Mouse (Mus musculus): ENCODE data around the gene Tpgs1. TPM values are rescaled to one million over a fixed set of nuclear protein-coding genes. Genes with fewer than 3 reads are reported as not detected.

The Tpgs1 gene
- total and polyA plus RNA-seq, 2 experiments from 2014 or later = 64.2 to 128 TPM

GRCm38 (mm10) chr10:79708668-79709067 is 39.5 kb downstream of the Tpgs1 start:
- DNase-seq (no peak), ATAC-seq (no peak)
- no peak overlapping the region for H3K27ac ChIP-seq (ENCODE audit: low read depth, low read length)
- TF ChIP-seq CTCF (IDR thresholded peaks at IDR 0.05; ENCODE audit: low read depth) = no peak
- no peaks in the 10 kb centered on the region for H3K27me3 ChIP-seq (ENCODE audit: insufficient read depth, low read length)
- WGBS = 88% methylated on average over 21 of the region's 21 CpGs
- H3K9ac ChIP-seq = no peak overlapping the region
- H3K4me3 ChIP-seq (ENCODE audit: low read depth, low read length) = no peak overlapping the region
- H3K36me3 ChIP-seq (ENCODE audit: insufficient read depth) = peaks cover 33% of the 10 kb centered on the region
- H3K4me1 ChIP-seq (ENCODE audit: insufficient read depth) = peaks cover 14% of the 10 kb centered on the region; the same call in 1 of the 2 replicates
- H3K9me3 ChIP-seq (ENCODE audit: low read length) = no peaks in the 10 kb centered on the region
- H3K4me2 ChIP-seq (ENCODE audit: low read depth) = no peak overlapping the region

DNA sequence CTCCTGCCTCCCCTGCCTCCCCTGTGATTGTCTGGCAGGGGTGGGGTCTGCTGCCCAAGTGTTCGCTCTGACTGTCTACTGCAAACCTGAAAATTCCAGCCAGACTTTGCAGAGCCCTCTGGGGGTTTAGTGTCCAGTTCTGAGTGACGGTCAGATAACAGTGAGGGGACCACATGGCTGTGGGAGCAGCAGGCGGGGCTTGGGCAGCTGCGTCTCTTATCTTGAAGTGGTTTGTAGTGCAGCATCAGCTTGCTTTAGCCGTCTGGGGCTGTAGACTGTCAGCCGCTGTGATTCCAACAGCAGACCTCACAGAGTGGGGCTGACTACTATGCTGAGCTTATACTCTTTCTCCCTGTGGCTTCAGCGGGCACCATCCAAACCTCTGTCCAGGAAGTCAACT is 40.1 kb downstream of the Tpgs1 start:
- Histone ChIP-seq H3K27ac (ENCODE audit: low read depth, low read length) (no peak overlapping the region), H3K9ac (no peak overlapping the region), H3K4me3 (ENCODE audit: low read depth, low read length) (no peak overlapping the region), H3K9me3 (ENCODE audit: low read length) (no peaks in the 10 kb centered on the region), H3K4me1 (ENCODE audit: insufficient read depth) (peaks cover 14% of the 10 kb centered on the region; the same call in 1 of the 2 replicates), H3K36me3 (ENCODE audit: insufficient read depth) (peaks cover 33% of the 10 kb centered on the region), H3K4me2 (ENCODE audit: low read depth) (no peak overlapping the region), H3K27me3 (ENCODE audit: insufficient read depth, low read length) (no peaks in the 10 kb centered on the region)
- DNase-seq (no peak), ATAC-seq (no peak)
- no peak for TF ChIP-seq CTCF (IDR thresholded peaks at IDR 0.05; ENCODE audit: low read depth)
- 86% methylated on average over 7 of the region's 7 CpGs for WGBS

DNA sequence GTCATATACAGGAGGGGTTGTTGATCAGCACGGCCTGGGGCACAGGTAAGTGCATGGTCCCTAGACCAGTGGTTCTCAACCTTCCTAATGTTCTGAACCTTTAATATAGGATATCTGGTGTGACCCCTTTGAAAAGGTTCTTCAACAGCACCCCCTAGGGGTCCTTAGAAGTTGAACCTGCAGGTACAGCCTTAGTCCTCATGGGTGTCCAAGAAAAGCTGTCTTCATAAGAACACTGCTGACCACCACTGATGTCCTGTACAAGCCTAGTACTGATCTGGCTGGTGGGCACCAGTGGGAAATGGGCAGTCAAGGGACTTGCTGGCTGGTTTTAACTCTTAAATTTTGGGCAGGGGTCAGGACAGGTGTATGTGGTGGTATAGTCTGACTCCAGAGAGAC is 42.9 kb downstream of the Tpgs1 start:
- Histone ChIP-seq H3K9me3 (ENCODE audit: low read length) (no peaks in the 10 kb centered on the region), H3K9ac (no peak overlapping the region), H3K36me3 (ENCODE audit: insufficient read depth) (peaks cover 33% of the 10 kb centered on the region), H3K4me1 (ENCODE audit: insufficient read depth) (peaks cover 5% of the 10 kb centered on the region; the same call in 1 of the 2 replicates), H3K27ac (ENCODE audit: low read depth, low read length) (no peak overlapping the region), H3K27me3 (ENCODE audit: insufficient read depth, low read length) (peaks cover 12% of the 10 kb centered on the region), H3K4me3 (ENCODE audit: low read depth, low read length) (no peak overlapping the region), H3K4me2 (ENCODE audit: low read depth) (no peak overlapping the region)
- peak; percentile 40 for TF ChIP-seq CTCF (IDR thresholded peaks at IDR 0.05; ENCODE audit: low read depth)
- no peak for DNase-seq
- WGBS = 80% methylated on average over 1 of the region's 1 CpGs
- no peak for ATAC-seq

DNA sequence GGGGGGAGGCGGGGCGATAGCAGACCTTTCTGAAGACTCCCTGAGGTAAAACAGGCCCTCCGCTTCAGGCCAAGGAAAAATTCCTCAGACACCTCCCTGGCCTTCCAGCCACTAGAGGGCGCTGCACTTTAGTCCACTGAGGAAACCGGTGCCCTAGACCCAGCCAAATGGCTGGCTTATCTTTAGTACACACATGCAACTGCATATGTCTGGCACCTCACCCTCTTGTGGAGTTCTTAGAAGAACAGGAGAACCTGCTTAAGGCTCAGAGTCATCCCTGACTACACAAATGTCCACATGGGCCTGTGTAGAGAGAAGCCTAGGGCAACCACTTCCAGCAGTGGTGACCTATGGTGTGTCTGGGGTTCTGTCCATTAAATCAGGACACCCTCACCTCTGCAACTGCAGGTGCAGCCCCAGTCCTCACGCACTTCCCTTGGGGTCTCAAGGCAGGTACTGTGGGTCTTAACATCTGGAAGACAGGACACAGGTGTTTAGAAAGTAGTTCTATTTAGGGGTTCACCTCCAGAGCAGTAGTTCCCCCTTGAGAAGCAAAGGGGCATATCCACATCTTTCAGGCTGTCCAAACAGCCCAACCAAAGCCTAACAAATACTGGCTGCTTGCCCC is 43.4 kb downstream of the Tpgs1 start:
- 20% methylated on average over 4 of the region's 6 CpGs for WGBS
- H3K4me2 ChIP-seq (ENCODE audit: low read depth) = no peak overlapping the region
- H3K36me3 ChIP-seq (ENCODE audit: insufficient read depth) = peaks cover 33% of the 10 kb centered on the region
- peak; percentile 79 for TF ChIP-seq CTCF (IDR thresholded peaks at IDR 0.05; ENCODE audit: low read depth)
- H3K27me3 ChIP-seq (ENCODE audit: insufficient read depth, low read length) = peaks cover 12% of the 10 kb centered on the region
- H3K4me3 ChIP-seq (ENCODE audit: low read depth, low read length) = no peak overlapping the region
- ATAC-seq (peak; percentile 54), DNase-seq (peak; percentile 84)
- peaks cover 7% of the 10 kb centered on the region for H3K4me1 ChIP-seq (ENCODE audit: insufficient read depth)
- H3K27ac ChIP-seq (ENCODE audit: low read depth, low read length) = no peak overlapping the region
- no peaks in the 10 kb centered on the region for H3K9me3 ChIP-seq (ENCODE audit: low read length)
- no peak overlapping the region for H3K9ac ChIP-seq

GRCm38 (mm10) chr10:79713163-79713562 is 44.0 kb downstream of the Tpgs1 start:
- no peak overlapping the region for H3K4me3 ChIP-seq (ENCODE audit: low read depth, low read length)
- DNase-seq = no peak
- H3K4me1 ChIP-seq (ENCODE audit: insufficient read depth) = peaks cover 12% of the 10 kb centered on the region
- peaks cover 33% of the 10 kb centered on the region for H3K36me3 ChIP-seq (ENCODE audit: insufficient read depth)
- no peak overlapping the region for H3K9ac ChIP-seq
- no peaks in the 10 kb centered on the region for H3K9me3 ChIP-seq (ENCODE audit: low read length)
- H3K4me2 ChIP-seq (ENCODE audit: low read depth) = no peak overlapping the region
- no peak for TF ChIP-seq CTCF (IDR thresholded peaks at IDR 0.05; ENCODE audit: low read depth)
- H3K27me3 ChIP-seq (ENCODE audit: insufficient read depth, low read length) = peaks cover 12% of the 10 kb centered on the region
- H3K27ac ChIP-seq (ENCODE audit: low read depth, low read length) = no peak overlapping the region
- no peak for ATAC-seq
- WGBS = 39% methylated on average over 1 of the region's 1 CpGs

DNA sequence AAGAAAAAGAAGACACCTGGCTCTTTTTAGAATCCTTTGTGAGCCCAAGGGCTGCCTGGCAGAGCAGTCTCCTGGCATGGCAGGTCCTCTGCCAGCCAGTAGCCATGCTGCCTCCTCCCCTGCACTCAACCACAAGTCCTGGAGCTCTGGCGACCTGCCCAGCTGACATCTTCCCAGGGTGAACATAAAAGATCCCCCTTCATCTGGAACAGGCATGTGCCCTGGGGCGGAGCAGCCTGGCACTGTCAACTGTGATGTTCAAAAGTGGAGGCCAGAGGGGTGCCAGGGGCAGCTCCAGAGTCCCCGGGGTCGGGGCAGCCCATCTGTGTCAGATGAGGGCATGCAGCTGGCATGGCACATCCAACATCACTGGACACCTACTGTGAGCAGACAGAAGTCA is 45.8 kb downstream of the Tpgs1 start:
- Histone ChIP-seq H3K4me2 (ENCODE audit: low read depth) (no peak overlapping the region), H3K27ac (ENCODE audit: low read depth, low read length) (no peak overlapping the region), H3K36me3 (ENCODE audit: insufficient read depth) (peaks cover 20% of the 10 kb centered on the region), H3K4me1 (ENCODE audit: insufficient read depth) (peaks cover 12% of the 10 kb centered on the region), H3K9ac (no peak overlapping the region), H3K27me3 (ENCODE audit: insufficient read depth, low read length) (peaks cover 12% of the 10 kb centered on the region), H3K9me3 (ENCODE audit: low read length) (no peaks in the 10 kb centered on the region), H3K4me3 (ENCODE audit: low read depth, low read length) (no peak overlapping the region)
- ATAC-seq (no peak), DNase-seq (no peak)
- WGBS = 59% methylated on average over 4 of the region's 4 CpGs
- TF ChIP-seq CTCF (IDR thresholded peaks at IDR 0.05; ENCODE audit: low read depth) = no peak

GRCm38 (mm10) chr10:79716254-79716987 is 47.3 kb downstream of the Tpgs1 start, which contains the start of gene Hcn2:
Gene Hcn2, plus strand, starts transcription at chr10:79716634.
- peaks cover 12% of the 10 kb centered on the region for H3K27me3 ChIP-seq (ENCODE audit: insufficient read depth, low read length)
- peak within 1 kb of the TSS; percentile 62 for H3K27ac ChIP-seq (ENCODE audit: low read depth, low read length)
- ATAC-seq = peak; percentile 65
- no peaks in the 10 kb centered on the region for H3K9me3 ChIP-seq (ENCODE audit: low read length)
- peaks cover 12% of the 10 kb centered on the region for H3K4me1 ChIP-seq (ENCODE audit: insufficient read depth)
- H3K4me2 ChIP-seq (ENCODE audit: low read depth) = peak within 1 kb of the TSS; percentile 93
- no peak for TF ChIP-seq CTCF (IDR thresholded peaks at IDR 0.05; ENCODE audit: low read depth)
- H3K4me3 ChIP-seq (ENCODE audit: low read depth, low read length) = peak within 1 kb of the TSS; percentile 79
- 5% methylated on average over 71 of the region's 91 CpGs for WGBS
- H3K9ac ChIP-seq = peak within 1 kb of the TSS; percentile 72
- H3K36me3 ChIP-seq (ENCODE audit: insufficient read depth) = peaks cover 6% of the 10 kb centered on the region
- DNase-seq = peak; percentile 47

All from forebrain, postnatal 0 days (tissue).